Mouse (Mus musculus) CH12.LX (cell line): ENCODE results near the gene Slc4a4. TPM values are rescaled to one million over a fixed set of nuclear protein-coding genes. Genes with fewer than 3 reads are reported as not detected.

Experiments used
- DNase-seq: peaks from one replicate; pipeline ENCODE4 v3.0.0-alpha.2; 2013; ENCODE audit errors: extremely low read depth
- H3K27ac ChIP-seq: 2 replicates; pipeline ENCODE4 v1.5.1; 2012; ENCODE audit warnings: low read depth, mild to moderate bottlenecking, control low read depth, moderate library complexity; ENCODE audit not compliant: insufficient read depth
- H3K27me3 ChIP-seq: replicated peaks from 2 replicates; pipeline ENCODE3; 2012; ENCODE audit warnings: inconsistent platforms
- H3K36me3 ChIP-seq, 2 experiments: replicated peaks in 1 of 2; 2 replicates each; pipeline versions ENCODE3 to v1.6.1; 2012; ENCODE audit warnings: inconsistent platforms in 1 of 2, low read length in 1 of 2, mild to moderate bottlenecking in 1 of 2, mixed read lengths in 1 of 2, moderate library complexity in 1 of 2; ENCODE audit not compliant: control insufficient read depth in 1 of 2, insufficient read depth in 1 of 2
- H3K4me1 ChIP-seq, 2 experiments: 2 replicates each; pipeline ENCODE4 v1.6.1; 2012; ENCODE audit warnings: inconsistent platforms in 1 of 2, moderate library complexity in 1 of 2; ENCODE audit not compliant: insufficient read depth in 2 of 2, control insufficient read depth in 1 of 2
- H3K4me2 ChIP-seq: 2 replicates; pipeline ENCODE4 v1.6.1; 2012; ENCODE audit warnings: low read depth, mild to moderate bottlenecking, control low read depth; ENCODE audit not compliant: poor library complexity, insufficient read depth, severe bottlenecking
- H3K4me3 ChIP-seq, 3 experiments: fragments of 150-350 bp in 1 of 3; sonication (generic) in 1 of 3; replicated peaks in 1 of 3; 2 replicates each; pipeline versions ENCODE3 to v1.5.1; 2011 to 2012; ENCODE audit warnings: low read depth in 2 of 3, low read length in 2 of 3, mild to moderate bottlenecking in 2 of 3, moderate library complexity in 2 of 3, control low read depth in 1 of 3, improper control_type of control experiment in 1 of 3, inconsistent platforms in 1 of 3, mixed read lengths in 1 of 3; ENCODE audit not compliant: poor library complexity in 1 of 3
- H3K79me2 ChIP-seq: replicated peaks from 2 replicates; pipeline ENCODE4 v1.6.1; 2012; ENCODE audit warnings: mild to moderate bottlenecking, moderate library complexity; ENCODE audit not compliant: control insufficient read depth, poor library complexity, insufficient read depth, severe bottlenecking; ENCODE audit errors: extremely low read depth
- H3K9ac ChIP-seq: 2 replicates; pipeline ENCODE4 v1.6.1; 2012; ENCODE audit warnings: low read depth, mild to moderate bottlenecking, control low read depth, moderate library complexity; ENCODE audit not compliant: insufficient read depth
- H3K9me3 ChIP-seq: replicated peaks from 2 replicates; pipeline ENCODE3; 2012; ENCODE audit warnings: low read length, inconsistent platforms, mixed read lengths
- CTCF ChIP-seq, 2 experiments: IDR thresholded peaks in 1 of 2; conservative IDR thresholded peaks in 1 of 2; 2 replicates each; pipeline ENCODE4 v1.5.1; 2011 to 2012; ENCODE audit warnings: low read depth in 2 of 2, low read length in 2 of 2, improper control_type of control experiment in 1 of 2, inconsistent platforms in 1 of 2, mild to moderate bottlenecking in 1 of 2, moderate library complexity in 1 of 2
- ELF1 ChIP-seq: IDR thresholded peaks from 2 replicates; pipeline ENCODE4 v1.6.1; 2014; ENCODE audit warnings: low read depth, mild to moderate bottlenecking, inconsistent platforms, low read length, improper control_type of control experiment
- ETS1 ChIP-seq: conservative IDR thresholded peaks from 2 replicates; pipeline ENCODE4 v1.6.1; 2012; ENCODE audit warnings: low read depth, mild to moderate bottlenecking, inconsistent platforms, low read length, improper control_type of control experiment, moderate library complexity
- IRF4 ChIP-seq: IDR thresholded peaks from 2 replicates; pipeline ENCODE4 v1.6.1; 2014; ENCODE audit warnings: low read depth, mild to moderate bottlenecking, inconsistent platforms, low read length, improper control_type of control experiment
- MAFK ChIP-seq: IDR thresholded peaks from 2 replicates; pipeline ENCODE4 v1.6.1; 2011; ENCODE audit warnings: low read length, improper control_type of control experiment; ENCODE audit not compliant: insufficient replicate concordance
- MAX ChIP-seq: IDR thresholded peaks from 2 replicates; pipeline ENCODE4 v1.6.1; 2011; ENCODE audit warnings: low read length, improper control_type of control experiment
- PAX5 ChIP-seq: IDR thresholded peaks from 2 replicates; pipeline ENCODE4 v1.6.1; 2012; ENCODE audit warnings: low read length, inconsistent platforms, mixed read lengths
- POLR2A ChIP-seq: IDR thresholded peaks from 2 replicates; pipeline ENCODE4 v1.6.1; 2011; ENCODE audit warnings: low read depth, mild to moderate bottlenecking, improper control_type of control experiment, low read length
- RCOR1 ChIP-seq: conservative IDR thresholded peaks from 2 replicates; pipeline ENCODE4 v1.6.1; 2012; ENCODE audit warnings: low read depth, mild to moderate bottlenecking, inconsistent platforms, low read length, improper control_type of control experiment
- SIN3A ChIP-seq: IDR thresholded peaks from 2 replicates; pipeline ENCODE4 v1.6.1; 2012; ENCODE audit warnings: low read length, improper control_type of control experiment, inconsistent platforms
- TBP ChIP-seq: conservative IDR thresholded peaks from 2 replicates; pipeline ENCODE4 v1.6.1; 2011; ENCODE audit warnings: low read depth, low read length, improper control_type of control experiment
- TCF12 ChIP-seq: IDR thresholded peaks from 2 replicates; pipeline ENCODE4 v1.6.1; 2014; ENCODE audit warnings: low read depth, mild to moderate bottlenecking, inconsistent platforms, low read length, improper control_type of control experiment
- UBTF ChIP-seq: IDR thresholded peaks from 2 replicates; pipeline ENCODE4 v1.6.1; 2012; ENCODE audit warnings: low read depth, mild to moderate bottlenecking, inconsistent platforms, low read length, improper control_type of control experiment, moderate library complexity
- USF1 ChIP-seq: IDR thresholded peaks from 2 replicates; pipeline ENCODE4 v1.6.1; 2014; ENCODE audit warnings: low read depth, mild to moderate bottlenecking, inconsistent platforms, low read length, improper control_type of control experiment
- ZNF384 ChIP-seq: IDR thresholded peaks from 2 replicates; pipeline ENCODE4 v1.6.1; 2012; ENCODE audit warnings: low read depth, low read length, improper control_type of control experiment, inconsistent platforms
- dilution Hi-C: fragments of 300-500 bp; cut with MboI; formaldehyde crosslinking; loops from 2 replicates; pipeline ENCODE4 v1.14.3; 2020; ENCODE audit warnings: low sequenced_read_pairs; ENCODE audit not compliant: extremely low pct_unique_long_range_greater_than_20kb, extremely low pct_ligation_motif_present
- in situ Hi-C: fragments of 300-500 bp; cut with MboI; formaldehyde crosslinking; loops from 3 replicates; pipeline ENCODE4 v1.14.3; 2019; ENCODE audit warnings: low sequenced_read_pairs, low pct_ligation_motif_present, low pct_unique_long_range_greater_than_20kb, mixed read lengths
- polyA plus RNA-seq: library from polyadenylated mRNA; unstranded; fragments of >175 nt; gene quantifications from 2 replicates; pipeline ENCODE4 v1.2.1, GENCODE M21; 2012; ENCODE audit warnings: low read depth; ENCODE audit not compliant: insufficient read length
- total RNA-seq, 2 experiments: library from RNA; depleted of rRNA; stranded (reverse); fragments of 300-350 nt in 1 of 2; fragments of >200 nt in 1 of 2; gene quantifications; 2 replicates each; pipeline ENCODE4 v1.2.3; 2012 to 2014

Slc4a4 gene
- total and polyA plus RNA-seq, 3 experiments = not detected

GRCm38 (mm10) chr5:88916501-88916971 is 29.9 kb downstream of the Slc4a4 start:
- no peak overlapping the region for H3K4me2 ChIP-seq
- dilution Hi-C loops = no loop called here
- H3K36me3 ChIP-seq = no peaks in the 10 kb centered on the region
- H3K27me3 ChIP-seq = no peaks in the 10 kb centered on the region
- in situ Hi-C loops = no loop called here
- no peak overlapping the region for H3K4me3 ChIP-seq
- H3K9me3 ChIP-seq = no peaks in the 10 kb centered on the region
- no peak for TF ChIP-seq ETS1
- TF ChIP-seq, all 38 proteins: peak for 0
- no peaks in the 10 kb centered on the region for H3K79me2 ChIP-seq
- DNase-seq = no peak
- no peak overlapping the region for H3K9ac ChIP-seq
- no peak overlapping the region for H3K27ac ChIP-seq
- no peaks in the 10 kb centered on the region for H3K4me1 ChIP-seq

DNA sequence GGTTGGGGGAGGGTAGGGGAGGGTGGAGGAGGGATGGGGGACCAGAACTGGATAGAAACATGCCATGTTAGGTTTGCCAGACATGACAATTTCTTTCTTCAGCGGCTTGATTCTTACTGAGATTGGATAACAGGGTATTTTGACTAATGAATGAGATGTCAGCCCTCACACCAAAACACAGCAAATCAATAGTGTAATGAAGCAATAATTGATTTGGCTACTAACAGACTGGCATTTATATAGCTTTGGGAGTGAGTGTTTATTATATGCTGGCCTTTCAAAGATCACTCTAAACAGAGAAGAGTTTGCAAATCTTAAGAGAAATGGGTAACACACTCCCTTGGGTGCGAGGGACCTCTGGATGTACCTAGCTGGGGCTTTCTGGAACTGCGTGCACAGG is 30.6 kb downstream of the Slc4a4 start:
- no peaks in the 10 kb centered on the region for H3K27me3 ChIP-seq
- no peak for DNase-seq
- no peak overlapping the region for H3K4me3 ChIP-seq
- H3K36me3 ChIP-seq = no peaks in the 10 kb centered on the region
- dilution Hi-C loops = no loop called here
- TF ChIP-seq POLR2A (no peak), UBTF (no peak), USF1 (no peak), TBP (no peak), ETS1 (no peak), MAFK (no peak), CTCF (conservative IDR thresholded peaks at IDR 0.05 in 1 of 2, IDR thresholded peaks at IDR 0.05 in 1 of 2; ENCODE audit: low read depth in 2 of 2, low read length in 2 of 2) (no peak), ZNF384 (no peak)
- in situ Hi-C loops = no loop called here
- peaks cover 0 to 1% of the 10 kb centered on the region in 2 experiments; a peak in 1 of 4 replicates for H3K4me1 ChIP-seq
- H3K9me3 ChIP-seq = no peaks in the 10 kb centered on the region
- H3K9ac ChIP-seq = no peak overlapping the region
- H3K79me2 ChIP-seq = no peaks in the 10 kb centered on the region
- no peak overlapping the region for H3K4me2 ChIP-seq
- no peak overlapping the region for H3K27ac ChIP-seq

DNA sequence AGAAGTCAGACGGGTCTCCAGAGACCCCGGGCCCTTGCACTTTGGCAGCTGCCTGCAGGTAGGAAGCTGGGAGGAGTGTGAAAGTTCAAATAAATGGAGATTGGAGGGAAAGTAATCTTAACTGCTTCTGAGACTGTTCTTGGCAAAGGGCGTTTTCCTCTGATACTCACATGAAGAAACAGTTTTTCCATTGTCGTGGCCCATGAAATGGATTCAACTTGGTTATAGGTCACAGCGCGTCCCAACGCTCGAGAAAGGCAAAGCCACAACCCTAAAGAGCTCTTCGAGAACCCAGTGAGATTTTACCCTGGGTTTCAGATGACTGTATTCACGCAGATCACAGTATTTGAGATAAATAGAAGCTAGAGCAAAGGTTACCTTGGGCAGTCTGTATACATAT is 31.0 kb downstream of the Slc4a4 start:
- Histone ChIP-seq H3K4me3 (no peak overlapping the region), H3K27ac (no peak overlapping the region), H3K4me2 (0 out of 2 replicates have a peak overlapping the region, but pooled peaks have one; percentile 5), H3K9ac (no peak overlapping the region), H3K4me1 (peaks cover 0 to 3% of the 10 kb centered on the region in 2 experiments; a peak in 1 of 4 replicates), H3K9me3 (no peaks in the 10 kb centered on the region), H3K27me3 (no peaks in the 10 kb centered on the region), H3K79me2 (no peaks in the 10 kb centered on the region), H3K36me3 (no peaks in the 10 kb centered on the region)
- no peak for TF ChIP-seq IRF4
- TF ChIP-seq MAX = no peak
- TF ChIP-seq RCOR1 = no peak
- TF ChIP-seq ELF1 = no peak
- no peak for TF ChIP-seq SIN3A
- no peak for TF ChIP-seq PAX5
- no peak for TF ChIP-seq TCF12
- in situ Hi-C loops (no loop called here), dilution Hi-C loops (no loop called here)
- DNase-seq = no peak
